Mouse (Mus musculus) ES-E14 (cell line): Measurements from ENCODE around the gene Myo16. TPM values are rescaled to one million over a fixed set of nuclear protein-coding genes. Genes with fewer than 3 reads are reported as not detected.

ENCODE experiments used
- DNase-seq: peaks from one replicate; pipeline ENCODE4 v3.0.0-alpha.2; 2013; ENCODE audit warnings: low read depth, low spot score
- H3K27ac ChIP-seq: 2 replicates; pipeline ENCODE4 v1.5.1; 2012; ENCODE audit warnings: low read depth, mild to moderate bottlenecking, low read length, moderate library complexity, mixed read lengths; ENCODE audit not compliant: poor library complexity, insufficient read depth, severe bottlenecking
- H3K36me3 ChIP-seq: 2 replicates; pipeline ENCODE4 v1.6.1; 2012; ENCODE audit warnings: mild to moderate bottlenecking, low read length, moderate library complexity, mixed read lengths; ENCODE audit not compliant: control insufficient read depth, poor library complexity, insufficient read depth, severe bottlenecking
- H3K4me1 ChIP-seq, 2 experiments: fragments of 150-350 bp in 1 of 2; sonication (generic) in 1 of 2; 2 replicates each; pipeline ENCODE4 v1.6.1; 2012; ENCODE audit warnings: low read length in 2 of 2, mild to moderate bottlenecking in 1 of 2, mixed read lengths in 1 of 2; ENCODE audit not compliant: control insufficient read depth in 2 of 2, insufficient read depth in 2 of 2, poor library complexity in 1 of 2
- H3K4me3 ChIP-seq, 2 experiments: fragments of 150-350 bp in 1 of 2; sonication (generic) in 1 of 2; 2 replicates each; pipeline ENCODE4 v1.5.1; 2012; ENCODE audit warnings: low read length in 2 of 2, low read depth in 1 of 2, mild to moderate bottlenecking in 1 of 2, mixed read lengths in 1 of 2; ENCODE audit not compliant: insufficient read depth in 1 of 2, poor library complexity in 1 of 2, severe bottlenecking in 1 of 2
- H3K9ac ChIP-seq: 2 replicates; pipeline ENCODE4 v1.6.1; 2012; ENCODE audit warnings: low read depth, mild to moderate bottlenecking, low read length, mixed read lengths; ENCODE audit not compliant: poor library complexity, insufficient read depth, severe bottlenecking
- H3K9me3 ChIP-seq: fragments of 150-350 bp; sonication (generic); 2 replicates; pipeline ENCODE4 v1.6.1; 2012; ENCODE audit warnings: low read depth, mild to moderate bottlenecking, low read length; ENCODE audit not compliant: control insufficient read depth, insufficient read depth
- CHD2 ChIP-seq: IDR thresholded peaks from 2 replicates; pipeline ENCODE4 v1.6.1; 2014; ENCODE audit warnings: mild to moderate bottlenecking, low read depth, low read length, inconsistent platforms
- HCFC1 ChIP-seq: IDR thresholded peaks from 2 replicates; pipeline ENCODE4 v1.6.1; 2012; ENCODE audit warnings: low read length, inconsistent platforms, borderline replicate concordance; ENCODE audit not compliant: insufficient read depth
- MAFK ChIP-seq: IDR thresholded peaks from 2 replicates; pipeline ENCODE4 v1.6.1; 2014; ENCODE audit warnings: mild to moderate bottlenecking, low read depth, low read length, inconsistent platforms; ENCODE audit not compliant: insufficient read depth
- ZC3H11A ChIP-seq: IDR thresholded peaks from 2 replicates; pipeline ENCODE4 v1.6.1; 2012; ENCODE audit warnings: low read depth, mild to moderate bottlenecking, inconsistent platforms, low read length, borderline replicate concordance
- ZNF384 ChIP-seq: IDR thresholded peaks from 2 replicates; pipeline ENCODE4 v1.6.1; 2012; ENCODE audit warnings: low read depth, low read length, inconsistent platforms
- in situ Hi-C, 2 experiments: fragments of 600-800 bp; cut with MboI; formaldehyde crosslinking; loops; one replicate each; pipeline ENCODE4 v1.15.1; 2025; ENCODE audit warnings: low sequenced_read_pairs in 2 of 2, inconsistent platforms in 1 of 2; ENCODE audit not compliant: unreplicated experiment in 2 of 2
- total RNA-seq: library from RNA; depleted of rRNA; stranded (reverse); fragments of 300-350 nt; gene quantifications from 2 replicates; pipeline ENCODE4 v1.2.3, GENCODE M21; 2012

Myo16 gene
- total RNA-seq, 1 experiment, result 0.09 TPM

- in situ Hi-C loops, result loop anchor here (10.0 to 25.0 kb wide), 2 partner anchors 755 to 768 kb away; no protein-coding TSS in a partner anchor
- DNase-seq, result no peak
- no peaks in the 10 kb centered on the region for H3K9me3 ChIP-seq
- H3K4me3 ChIP-seq, result no peak overlapping the region
- no peaks in the 10 kb centered on the region for H3K36me3 ChIP-seq
- no peak overlapping the region for H3K27ac ChIP-seq
- no peak for TF ChIP-seq ZC3H11A
- TF ChIP-seq CHD2, result no peak
- no peak for TF ChIP-seq ZNF384
- no peak for TF ChIP-seq HCFC1
- TF ChIP-seq MAFK, result no peak
- no peaks in the 10 kb centered on the region for H3K4me1 ChIP-seq
- H3K9ac ChIP-seq, result no peak overlapping the region
These were observed 266.0 kb downstream of the Myo16 start for GRCm38 (mm10) chr8:10419726-10420125.

DNA sequence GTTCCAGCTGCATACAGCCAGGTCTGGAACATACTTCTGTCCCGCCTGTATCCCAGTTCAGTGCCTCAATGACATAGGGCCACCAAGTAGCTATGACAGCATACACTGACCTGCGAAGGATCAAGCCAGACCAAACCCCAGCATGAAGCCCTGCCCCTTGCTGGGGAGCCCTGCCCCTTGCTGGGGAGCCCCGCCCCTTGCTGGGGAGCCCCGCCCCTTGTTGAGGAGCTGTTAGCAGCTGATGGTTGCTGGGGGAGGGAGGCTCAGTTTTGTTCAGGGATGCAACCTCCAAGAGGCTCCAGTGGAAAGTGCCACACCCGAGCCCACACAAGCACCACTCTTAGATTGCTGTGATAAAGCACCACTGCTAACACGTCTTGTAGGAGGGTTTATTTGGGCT is 266.8 kb downstream of the Myo16 start:
- Histone ChIP-seq H3K9ac (no peak overlapping the region), H3K4me3 (no peak overlapping the region), H3K27ac (no peak overlapping the region), H3K4me1 (peaks cover 0 to 2% of the 10 kb centered on the region in 2 experiments; a peak in 1 of 4 replicates), H3K36me3 (no peaks in the 10 kb centered on the region), H3K9me3 (no peaks in the 10 kb centered on the region)
- TF ChIP-seq ZC3H11A (no peak), MAFK (no peak), HCFC1 (no peak), ZNF384 (no peak), CHD2 (no peak)
- in situ Hi-C loops, result loop anchor here in 1 of 2 experiments (25.0 kb wide), 1 partner anchor 767 kb away; no protein-coding TSS in a partner anchor
- DNase-seq, result peak; percentile 37

DNA sequence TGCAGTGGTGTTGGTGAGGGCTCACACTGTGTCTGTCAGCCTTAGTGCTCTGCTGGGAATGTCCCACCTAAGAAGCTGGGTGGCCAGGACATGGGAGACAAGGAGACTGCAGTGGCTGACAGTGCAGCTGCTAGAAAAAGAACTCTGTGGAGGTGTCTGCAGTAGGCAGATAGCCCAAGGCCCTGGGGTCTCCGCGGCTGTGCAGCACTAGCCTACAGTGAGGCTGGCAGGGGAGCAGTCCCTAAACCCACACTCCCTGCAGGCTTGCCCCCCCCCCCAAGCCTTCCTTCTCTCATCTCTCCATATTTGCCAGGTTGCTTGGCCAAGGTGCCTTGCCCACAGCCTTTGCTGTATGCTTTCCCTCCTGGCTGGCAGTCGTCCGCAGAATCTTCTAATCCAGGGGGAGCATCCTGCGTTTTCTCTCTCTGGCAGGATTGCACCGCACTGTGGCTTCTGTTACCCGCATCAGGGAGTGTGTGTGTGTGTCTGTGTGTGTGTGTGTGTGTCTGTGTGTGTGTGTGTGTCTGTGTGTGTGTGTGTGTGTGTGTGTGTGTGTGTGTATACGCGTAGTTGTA is 267.9 kb downstream of the Myo16 start:
- in situ Hi-C loops, result loop anchor here in 1 of 2 experiments (25.0 kb wide), 1 partner anchor 766 kb away; no protein-coding TSS in a partner anchor
- Histone ChIP-seq H3K4me3 (no peak overlapping the region), H3K9ac (no peak overlapping the region), H3K27ac (no peak overlapping the region), H3K36me3 (no peaks in the 10 kb centered on the region), H3K9me3 (no peaks in the 10 kb centered on the region), H3K4me1 (peaks cover 0 to 2% of the 10 kb centered on the region in 2 experiments; a peak in 1 of 4 replicates)
- DNase-seq, result no peak
- TF ChIP-seq HCFC1, result no peak
- no peak for TF ChIP-seq ZNF384
- no peak for TF ChIP-seq CHD2
- TF ChIP-seq ZC3H11A, result no peak
- no peak for TF ChIP-seq MAFK

DNA sequence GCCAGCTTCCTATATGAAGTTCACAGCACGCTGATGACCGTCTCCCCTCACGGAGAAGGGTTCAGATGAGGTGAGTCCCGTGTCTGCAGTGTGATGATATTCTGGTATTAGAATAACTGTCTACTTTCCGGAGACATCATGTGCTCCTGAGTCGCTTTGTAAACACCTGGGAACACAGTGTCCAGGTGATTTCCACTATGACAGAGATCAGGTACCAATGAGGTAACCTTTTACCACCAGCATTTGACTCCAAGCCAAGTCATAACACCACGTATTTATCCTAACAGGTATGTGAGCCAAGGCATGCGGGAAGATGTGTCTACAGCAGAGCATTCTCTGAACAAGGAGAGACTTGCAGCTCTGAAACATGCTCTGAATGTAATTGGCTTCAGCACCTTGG is 281.8 kb downstream of the Myo16 start:
- DNase-seq, result no peak
- no peaks in the 10 kb centered on the region for H3K4me1 ChIP-seq
- in situ Hi-C loops, result no loop called here

GRCm38 (mm10) chr8:10438772-10439171 is 285.1 kb downstream of the Myo16 start:
- no peak overlapping the region for H3K27ac ChIP-seq
- no peaks in the 10 kb centered on the region for H3K4me1 ChIP-seq
- peak; percentile 59 for DNase-seq
- H3K4me3 ChIP-seq, result no peak overlapping the region
- in situ Hi-C loops, result no loop called here
- H3K9me3 ChIP-seq, result no peaks in the 10 kb centered on the region
- TF ChIP-seq HCFC1 (no peak), ZC3H11A (peak; percentile 62; the same call in 1 of the 2 replicates)
- H3K36me3 ChIP-seq, result no peaks in the 10 kb centered on the region
- no peak overlapping the region for H3K9ac ChIP-seq

More for the DNA sequence above, 281.8 kb downstream of the Myo16 start:
- H3K9me3 ChIP-seq, result no peaks in the 10 kb centered on the region
- H3K36me3 ChIP-seq, result no peaks in the 10 kb centered on the region
- H3K4me3 ChIP-seq, result no peak overlapping the region
- H3K9ac ChIP-seq, result no peak overlapping the region
- TF ChIP-seq ZC3H11A (no peak), HCFC1 (no peak), ZNF384 (no peak), MAFK (no peak), CHD2 (no peak)
- H3K27ac ChIP-seq, result no peak overlapping the region
